Mouse (Mus musculus): ENCODE measurements at regions not wholly inside any gene's neighbourhood (a gene's known extent, or its start where the extent isn't known, plus 50 kb on each side); places are given as distances from the start of the nearest gene placed in this dataset.

DNA sequence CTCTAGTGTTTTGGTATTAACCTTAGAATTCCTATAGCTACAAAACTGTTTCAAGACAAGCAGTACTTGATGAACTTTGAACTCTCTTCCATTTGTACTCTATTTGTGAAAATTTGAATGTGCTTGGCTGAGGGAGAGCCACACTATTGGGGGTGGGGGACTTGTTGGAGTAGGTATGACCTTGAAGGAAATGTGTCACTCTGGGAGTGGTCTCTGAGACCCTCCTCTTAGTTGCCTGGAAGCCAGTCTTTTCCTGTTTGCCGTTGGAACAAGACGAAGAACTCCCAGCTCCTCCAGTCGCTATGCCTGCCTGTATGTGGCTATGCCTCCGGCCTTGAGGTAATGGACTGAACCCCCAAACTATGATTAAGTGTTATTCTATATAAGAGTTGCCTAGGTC, 265.4 kb upstream of the Dab2 start:
- no peak for DNase-seq

DNA sequence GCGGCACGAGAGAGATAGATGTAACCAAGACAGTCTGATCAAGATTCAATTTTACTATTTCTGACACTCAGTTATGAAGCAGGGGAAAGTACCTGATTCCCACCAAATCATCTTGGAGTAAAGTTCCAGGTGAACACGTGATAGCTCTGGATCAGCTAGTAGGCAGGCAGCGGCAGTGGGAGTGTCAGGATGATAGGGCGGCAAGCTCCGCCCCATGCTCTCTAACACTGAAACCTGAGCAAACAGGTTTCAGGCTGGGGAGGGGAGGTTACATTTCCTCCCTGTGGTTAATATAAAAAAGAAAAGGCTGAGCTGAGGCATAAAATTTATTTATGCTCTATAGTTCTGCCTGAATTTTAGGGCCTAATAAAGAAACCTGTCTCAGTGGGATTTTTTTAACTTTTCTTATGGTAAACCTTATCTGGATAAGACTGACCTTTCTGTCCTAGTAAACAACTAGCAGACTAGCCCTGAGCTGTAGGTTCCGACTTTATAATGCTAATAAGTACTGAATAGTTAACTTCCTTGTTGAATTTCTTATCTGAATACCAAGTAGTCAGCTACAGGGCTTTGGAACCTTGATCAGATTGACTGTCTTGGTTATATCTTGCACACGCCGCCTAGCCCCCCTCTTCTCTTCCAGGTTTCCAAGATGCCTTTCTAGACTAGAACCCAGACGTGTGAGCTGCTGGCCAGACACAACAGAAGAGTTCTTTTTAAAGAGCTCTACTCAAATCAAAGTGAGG, 254.9 kb upstream of the Dab2 start:
- no peak for DNase-seq

DNA sequence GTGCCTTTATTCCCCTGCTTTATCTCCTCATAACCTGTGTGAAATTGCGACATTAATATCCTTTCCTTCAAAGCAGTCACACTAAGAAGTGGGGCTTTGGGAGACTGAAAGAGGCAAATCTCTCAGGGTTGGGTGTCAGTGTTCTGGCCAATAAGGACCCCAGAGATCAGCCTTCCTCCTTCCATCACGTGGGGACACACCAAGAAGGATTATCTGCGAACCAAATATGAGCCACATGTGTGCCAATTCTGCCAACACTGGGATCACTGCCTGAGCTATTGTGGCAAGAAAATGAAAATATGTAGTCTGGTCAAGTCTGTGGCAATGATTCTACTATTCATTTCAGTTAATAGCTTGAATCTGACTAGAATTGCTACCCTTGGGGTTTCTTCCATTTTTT, 243.9 kb upstream of the Dab2 start:
- DNase-seq, result no peak

DNA sequence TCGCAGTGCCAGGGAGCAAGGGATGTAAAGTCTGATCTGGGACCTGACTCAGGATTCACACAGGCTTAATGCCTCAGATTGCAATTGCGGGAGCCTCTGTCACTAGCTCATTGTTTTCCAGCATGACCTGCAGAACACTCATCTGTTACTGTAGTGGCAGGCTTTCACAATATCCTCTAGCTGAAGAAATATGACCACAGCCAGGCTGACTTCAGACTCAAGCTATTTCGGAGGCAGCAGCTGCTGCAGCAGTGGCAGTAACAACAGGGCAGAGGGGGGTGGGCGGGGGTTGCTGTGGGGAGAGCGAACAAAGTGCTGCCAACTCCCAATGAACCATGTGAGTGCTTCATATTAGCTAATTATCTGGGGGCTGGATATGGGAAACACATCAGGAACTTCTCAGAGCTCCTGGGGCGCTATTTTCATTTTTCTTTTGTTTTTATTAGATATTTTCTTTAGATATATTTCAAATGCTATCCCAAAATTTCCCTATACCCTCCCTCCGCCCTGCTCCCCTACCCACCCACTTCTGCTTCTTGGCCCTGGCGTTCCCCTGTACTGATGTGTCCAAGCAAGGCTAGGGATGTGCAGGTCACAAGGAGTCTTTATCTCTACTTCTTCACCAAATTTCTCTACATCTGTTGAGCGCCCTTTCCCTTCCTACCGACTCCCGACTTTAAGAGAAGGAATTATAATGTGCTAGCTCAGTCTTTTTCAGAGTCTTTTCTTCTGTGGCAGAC, 242.5 kb upstream of the Dab2 start:
- DNase-seq, result no peak

DNA sequence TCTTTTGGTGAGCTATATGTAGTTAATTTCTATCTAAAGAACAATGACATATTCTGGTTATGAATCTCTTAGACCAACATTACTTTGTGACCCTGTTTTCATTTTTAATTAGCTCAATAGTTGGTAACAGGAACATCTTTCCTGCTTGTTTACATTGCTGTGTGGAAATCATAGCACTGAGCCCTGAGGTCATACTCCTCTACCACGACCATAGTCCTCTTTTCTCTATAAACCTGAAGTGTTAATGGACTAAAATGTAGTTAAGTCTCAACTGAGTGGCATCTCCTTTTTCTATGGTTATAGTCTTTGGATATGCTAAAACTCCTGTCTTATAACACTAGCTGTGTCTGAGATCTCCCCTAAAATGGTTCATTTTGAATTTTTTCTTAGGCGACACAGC, 240.2 kb upstream of the Dab2 start:
- DNase-seq, result no peak

DNA sequence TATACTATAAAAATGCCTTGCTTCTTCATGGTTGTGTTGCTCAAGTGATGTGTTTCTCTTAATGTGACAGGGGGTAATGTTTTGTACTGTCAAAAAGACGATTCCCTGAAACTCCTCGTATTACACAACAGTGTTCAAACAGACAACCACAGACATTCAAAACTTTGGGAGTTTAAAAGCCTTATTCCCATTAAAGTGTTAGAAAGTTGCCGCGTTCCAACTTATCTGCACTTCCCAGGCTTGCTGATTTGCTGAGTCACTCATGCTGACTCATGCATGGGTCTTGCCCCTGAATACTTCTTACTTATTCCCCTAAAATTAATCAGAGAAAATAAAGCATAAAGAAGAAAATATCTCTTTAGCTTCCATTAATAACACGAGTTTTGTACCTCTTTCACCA, 239.8 kb upstream of the Dab2 start:
- DNase-seq, result no peak

DNA sequence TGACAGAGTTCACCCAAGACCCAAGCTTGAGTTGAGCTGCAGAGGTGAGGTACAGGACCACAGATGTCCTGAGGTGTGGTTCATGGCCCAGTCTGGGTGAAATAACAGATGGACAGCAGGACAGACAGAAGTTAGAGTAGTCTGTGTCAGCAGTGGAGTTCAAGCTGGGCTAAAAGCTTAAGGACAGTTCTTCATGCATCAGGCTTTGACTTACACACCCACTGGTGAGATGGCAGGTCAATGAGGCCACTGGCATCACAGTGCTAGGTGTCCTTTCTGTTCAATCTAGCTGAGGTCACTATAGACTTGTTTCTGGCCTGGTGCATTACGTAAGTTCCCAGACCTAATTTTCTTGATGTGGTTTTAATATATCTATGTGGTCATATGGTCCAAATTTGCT, 238.9 kb upstream of the Dab2 start:
- no peak for DNase-seq

GRCm38 (mm10) chr15:6065100-6065499, 234.5 kb upstream of the Dab2 start:
- DNase-seq, result no peak

DNA sequence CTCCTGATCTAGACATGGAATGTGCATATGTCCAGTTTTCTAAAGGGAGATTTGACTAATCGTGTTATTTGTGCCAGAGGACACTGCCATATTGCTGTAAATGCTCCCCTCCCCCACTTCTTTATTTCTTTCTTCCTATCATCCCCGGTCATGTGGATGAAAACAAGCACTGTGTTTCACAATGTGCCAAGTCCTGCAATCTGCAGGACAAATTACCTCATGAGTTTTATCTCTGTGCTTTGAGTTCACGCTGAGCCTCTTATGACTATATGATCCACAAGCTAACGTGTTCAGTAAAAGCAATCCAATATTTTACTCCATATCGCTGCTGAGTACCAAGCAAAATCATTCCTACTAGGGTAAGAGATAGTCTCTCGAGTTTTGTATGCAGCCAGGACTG, 232.2 kb upstream of the Dab2 start:
- DNase-seq, result no peak

GRCm38 (mm10) chr15:6068371-6068770, 231.2 kb upstream of the Dab2 start:
- DNase-seq, result no peak

GRCm38 (mm10) chr15:6071873-6072272, 227.7 kb upstream of the Dab2 start:
- no peak for DNase-seq

- no peak for DNase-seq
Measured at GRCm38 (mm10) chr15:6072920-6073319, 226.7 kb upstream of the Dab2 start.

DNA sequence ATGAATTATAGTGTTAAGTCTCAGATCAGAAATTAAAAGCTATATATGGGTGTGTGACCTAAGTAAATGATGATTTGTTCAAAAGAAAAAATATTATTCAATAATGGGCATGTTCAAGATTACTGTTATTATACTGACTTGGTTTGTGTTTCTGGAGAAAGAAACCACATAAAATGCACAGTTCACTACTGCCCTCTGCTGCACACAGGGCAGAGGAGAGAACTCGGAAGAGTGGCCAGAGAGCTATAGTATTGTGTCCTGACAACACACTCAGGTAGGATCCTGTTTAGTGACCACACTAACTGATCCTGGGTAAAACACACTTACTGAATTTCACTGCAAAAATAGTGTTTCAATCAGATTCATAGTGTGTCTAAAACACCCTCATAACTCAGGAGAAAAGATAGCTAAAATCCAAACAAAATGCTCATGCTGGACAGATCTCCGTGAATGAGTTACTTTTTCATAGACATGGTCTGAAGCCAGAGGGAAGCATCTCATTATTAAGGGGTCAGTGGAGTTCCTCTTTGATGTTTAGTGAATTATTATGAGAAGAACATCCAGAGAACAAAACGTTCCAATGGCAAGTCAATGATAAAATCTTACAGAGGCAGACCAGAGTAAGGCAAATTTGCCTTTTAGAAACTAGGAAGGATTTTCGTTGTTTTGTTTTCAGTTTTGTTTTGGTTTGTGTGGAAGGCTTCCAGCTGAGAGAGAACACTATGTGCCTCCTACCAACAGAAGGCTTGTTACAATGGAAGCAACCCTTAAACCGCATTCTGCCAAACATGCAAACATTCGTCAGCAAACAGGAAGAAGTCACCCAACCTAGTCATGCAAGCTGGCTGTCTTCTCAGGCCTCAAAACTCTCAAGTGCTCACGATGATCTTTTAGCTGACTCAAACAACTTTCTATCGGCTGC, 218.6 kb upstream of the Dab2 start:
- peak; percentile 14 to 29 for DNase-seq

DNA sequence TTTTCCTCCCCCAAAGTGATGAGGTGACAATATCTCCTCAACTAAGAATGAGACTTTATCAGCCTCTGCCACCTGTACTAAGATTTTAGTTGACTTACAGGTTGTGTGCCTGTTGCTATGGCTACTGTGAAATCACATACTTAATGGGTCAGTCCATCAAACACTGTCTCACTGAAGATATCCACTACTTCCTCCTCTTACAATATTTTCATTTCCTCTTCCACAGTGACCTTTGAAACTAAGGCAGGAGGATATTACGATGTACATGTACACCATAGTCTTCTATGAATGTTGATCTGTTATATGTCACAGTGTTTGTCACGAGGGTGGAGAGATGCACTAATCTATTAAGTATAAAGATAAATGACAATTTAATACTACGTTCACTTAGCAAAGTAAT, 212.4 kb upstream of the Dab2 start:
- no peak for DNase-seq

- DNase-seq, result no peak
Measured at GRCm38 (mm10) chr15:6088498-6088897, 211.1 kb upstream of the Dab2 start.

GRCm38 (mm10) chr15:6129697-6130096, 169.9 kb upstream of the Dab2 start:
- no peak for DNase-seq

- no peak for DNase-seq
Measured at GRCm38 (mm10) chr15:6132216-6132615, 167.4 kb upstream of the Dab2 start.

GRCm38 (mm10) chr15:6145071-6145470, 154.5 kb upstream of the Dab2 start:
- no peak for DNase-seq

- DNase-seq, result no peak
Measured at GRCm38 (mm10) chr15:6154706-6155105, 144.9 kb upstream of the Dab2 start.

- DNase-seq, result no peak
Measured at GRCm38 (mm10) chr15:6180261-6180660, 119.3 kb upstream of the Dab2 start.

GRCm38 (mm10) chr15:6183627-6184026, 116.0 kb upstream of the Dab2 start:
- DNase-seq, result no peak

- DNase-seq, result no peak
Measured at GRCm38 (mm10) chr15:6191845-6192244, 107.7 kb upstream of the Dab2 start.

- no peak for DNase-seq
Measured at GRCm38 (mm10) chr15:6207239-6207638, 92.3 kb upstream of the Dab2 start.

All from layer of hippocampus, postnatal 36 days (tissue).